Mouse (Mus musculus) frontal cortex, adult (tissue): ENCODE data around the gene Cd79a.

ENCODE experiments used
- ATAC-seq: cut with Nextera tagmentation; 2 replicates; pipeline ENCODE4 v1.9.2; 2017; ENCODE audit warnings: mild to moderate bottlenecking, moderate library complexity, mixed read lengths; ENCODE audit not compliant: low TSS enrichment

Gene Cd79a

DNA sequence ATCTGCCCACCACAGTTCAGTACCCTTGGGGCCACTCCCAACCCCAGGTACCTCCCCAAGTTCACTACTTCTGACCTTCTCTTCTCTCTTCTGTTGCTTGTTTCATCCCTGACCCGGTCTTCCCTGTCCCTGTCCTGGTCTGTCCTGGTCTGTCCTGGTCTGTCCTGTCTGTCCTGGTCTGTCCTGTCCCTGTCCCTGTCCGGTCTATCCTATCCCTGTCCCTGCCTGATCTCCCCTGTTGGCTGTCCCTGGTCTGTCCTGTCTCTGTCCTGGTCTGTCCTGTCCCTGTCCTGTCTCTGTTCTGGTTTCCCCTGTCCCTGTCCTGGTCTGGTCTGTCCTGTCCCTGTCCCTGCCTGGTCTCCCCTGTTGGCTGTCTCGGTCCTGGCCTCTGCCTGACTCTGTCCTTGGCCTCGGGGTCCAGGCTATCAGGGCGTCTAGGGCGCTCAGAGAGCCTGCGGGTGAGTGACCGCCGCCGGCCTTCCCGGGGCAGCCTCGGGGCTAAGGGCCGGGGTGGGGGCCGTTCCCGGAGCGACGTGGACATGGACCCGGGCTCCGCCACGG, 21.7 kb downstream of the Cd79a start:
- no peak for ATAC-seq

DNA sequence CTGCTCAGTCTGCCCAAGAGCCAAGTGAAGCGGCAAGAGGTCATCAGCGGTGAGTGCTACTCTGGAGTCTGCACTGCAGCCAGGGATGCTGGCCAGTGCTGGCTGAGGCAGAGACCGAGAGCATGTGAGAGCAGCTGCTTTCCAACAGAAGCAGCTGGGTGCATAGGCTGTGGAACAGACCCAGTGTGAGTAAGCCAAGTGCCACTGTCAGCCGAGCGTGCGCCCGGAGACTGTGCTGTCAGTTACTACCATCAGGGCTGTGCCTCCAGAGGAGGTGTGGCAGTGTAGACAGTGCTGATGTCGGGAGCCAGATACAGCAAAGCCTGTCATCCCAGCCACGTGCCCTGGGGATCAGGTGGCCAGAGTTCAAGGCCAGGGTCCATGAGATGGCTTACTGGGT, 22.5 kb downstream of the Cd79a start:
- ATAC-seq: peak; percentile 79; the same call in 1 of the 2 replicates

GRCm38 (mm10) chr7:24930475-24930874, 33.3 kb downstream of the Cd79a start:
- no peak for ATAC-seq

- ATAC-seq: no peak
Measured at GRCm38 (mm10) chr7:24931651-24932050, 34.5 kb downstream of the Cd79a start.

- ATAC-seq: no peak
Measured at GRCm38 (mm10) chr7:24943641-24944040, 46.5 kb downstream of the Cd79a start.

GRCm38 (mm10) chr7:24944257-24944950, 47.2 kb downstream of the Cd79a start, which contains the start of gene Gm4881:
Gene Gm4881, minus strand, starts transcription at chr7:24944494.
- ATAC-seq: no peak

DNA sequence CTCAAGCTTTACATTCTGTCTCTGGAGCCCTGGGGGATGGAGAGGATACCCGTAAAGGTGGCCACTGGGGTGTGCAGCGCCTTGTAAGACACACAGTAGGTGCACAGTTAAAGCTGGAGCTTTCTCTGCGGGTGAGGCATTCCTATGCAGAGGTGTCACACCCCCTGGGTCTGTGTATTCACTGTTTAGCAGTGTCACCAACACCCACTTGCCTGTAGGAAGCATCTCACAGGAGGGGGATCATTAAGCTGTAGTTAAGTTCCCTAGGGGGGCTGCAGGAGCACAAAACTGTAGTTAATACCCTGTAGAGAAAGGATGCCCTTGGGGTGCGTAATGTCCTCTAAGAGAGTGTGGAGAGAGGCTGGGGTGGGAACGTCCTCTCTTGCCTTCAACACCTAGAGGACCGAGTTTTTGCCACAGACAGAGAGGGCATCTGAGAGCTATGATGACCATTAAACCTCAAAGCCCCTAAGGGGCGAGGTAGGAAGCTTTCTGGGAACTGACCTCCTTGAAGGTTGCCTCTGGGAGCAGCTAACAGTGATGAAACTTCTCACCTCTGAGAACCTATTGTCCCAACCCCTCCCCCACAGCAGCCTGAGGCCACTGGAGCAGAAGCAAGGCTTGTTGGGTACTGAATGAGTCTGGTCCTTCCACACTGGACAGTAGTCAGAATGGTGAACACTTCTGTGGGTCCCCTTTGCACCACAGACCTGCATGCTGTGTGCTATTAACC, 50.3 kb downstream of the Cd79a start:
- ATAC-seq: no peak

DNA sequence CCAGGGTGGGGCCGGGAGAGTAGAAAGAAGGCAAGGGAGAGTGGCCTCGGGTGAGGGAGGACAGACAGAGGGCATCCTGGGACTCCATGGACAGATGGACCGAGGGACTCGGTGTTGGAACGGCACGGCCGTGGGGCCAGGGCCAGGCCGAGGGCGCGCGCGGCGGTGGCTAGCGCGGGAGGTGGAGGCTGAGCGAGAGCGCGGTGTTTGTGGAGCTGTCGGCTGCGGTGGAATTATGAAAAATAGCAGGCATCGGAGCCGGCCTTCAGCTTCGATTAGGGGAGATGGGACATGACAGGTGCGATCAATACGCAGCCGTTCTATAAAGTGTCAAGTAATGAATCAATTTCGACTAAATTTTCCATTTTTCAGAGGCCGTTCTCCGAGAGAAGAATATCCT, 51.6 kb downstream of the Cd79a start:
- no peak for ATAC-seq

GRCm38 (mm10) chr7:24949958-24950623, 52.9 kb downstream of the Cd79a start:
- peak; percentile 78 for ATAC-seq
